Mouse (Mus musculus) CD4-positive naive resting alpha-beta T cell, adult 76 days (primary cell): ENCODE measurements around the gene Vamp9. TPM values are rescaled to one million over a fixed set of nuclear protein-coding genes. Genes with fewer than 3 reads are reported as not detected.

ENCODE experiments used
- total RNA-seq: library from RNA; stranded (reverse); gene quantifications from one replicate; pipeline ENCODE4 v1.2.4, GENCODE M21; 2023

The Vamp9 gene
- total RNA-seq, result not detected

DNA sequence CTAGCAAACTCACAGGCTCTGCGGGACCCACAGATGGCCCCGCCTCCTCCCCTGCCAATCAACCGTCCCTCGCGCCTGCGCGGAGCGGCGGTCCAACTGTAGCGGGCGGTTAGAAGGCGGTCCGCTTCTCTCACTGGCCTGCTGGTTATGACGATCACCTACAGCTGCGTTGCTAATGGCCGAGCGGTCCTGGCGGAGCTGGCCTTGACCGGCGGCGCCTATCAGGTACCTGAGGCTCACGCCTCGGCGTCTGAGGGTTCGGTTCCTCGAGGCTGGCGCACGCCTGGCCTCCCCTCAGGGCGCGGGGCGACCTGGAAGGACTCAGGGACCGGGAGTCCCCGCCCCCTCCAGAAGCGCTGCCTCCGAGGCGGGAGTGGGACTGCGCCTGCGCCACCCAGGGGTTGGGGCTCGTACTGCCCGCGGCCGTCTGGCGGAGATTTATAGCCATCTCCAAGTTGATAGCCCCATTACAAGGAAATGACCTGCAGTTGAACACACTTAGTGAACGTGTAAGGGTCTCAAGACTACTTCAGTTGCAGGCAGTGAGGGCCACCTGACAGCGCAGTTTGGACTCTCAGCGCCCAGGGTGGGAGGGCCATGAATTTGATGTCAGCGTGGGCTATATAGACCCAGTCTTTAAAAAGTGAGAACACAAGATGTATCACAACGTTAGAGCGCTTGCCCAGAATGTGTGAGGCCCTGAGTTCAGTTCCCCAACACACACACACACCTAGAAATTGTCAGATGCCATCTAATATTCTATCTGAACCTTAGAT lies at the start of gene Vamp9:
TSS of gene Vamp9 (plus strand) at position 74 of the 776 bp plus-strand sequence.

DNA sequence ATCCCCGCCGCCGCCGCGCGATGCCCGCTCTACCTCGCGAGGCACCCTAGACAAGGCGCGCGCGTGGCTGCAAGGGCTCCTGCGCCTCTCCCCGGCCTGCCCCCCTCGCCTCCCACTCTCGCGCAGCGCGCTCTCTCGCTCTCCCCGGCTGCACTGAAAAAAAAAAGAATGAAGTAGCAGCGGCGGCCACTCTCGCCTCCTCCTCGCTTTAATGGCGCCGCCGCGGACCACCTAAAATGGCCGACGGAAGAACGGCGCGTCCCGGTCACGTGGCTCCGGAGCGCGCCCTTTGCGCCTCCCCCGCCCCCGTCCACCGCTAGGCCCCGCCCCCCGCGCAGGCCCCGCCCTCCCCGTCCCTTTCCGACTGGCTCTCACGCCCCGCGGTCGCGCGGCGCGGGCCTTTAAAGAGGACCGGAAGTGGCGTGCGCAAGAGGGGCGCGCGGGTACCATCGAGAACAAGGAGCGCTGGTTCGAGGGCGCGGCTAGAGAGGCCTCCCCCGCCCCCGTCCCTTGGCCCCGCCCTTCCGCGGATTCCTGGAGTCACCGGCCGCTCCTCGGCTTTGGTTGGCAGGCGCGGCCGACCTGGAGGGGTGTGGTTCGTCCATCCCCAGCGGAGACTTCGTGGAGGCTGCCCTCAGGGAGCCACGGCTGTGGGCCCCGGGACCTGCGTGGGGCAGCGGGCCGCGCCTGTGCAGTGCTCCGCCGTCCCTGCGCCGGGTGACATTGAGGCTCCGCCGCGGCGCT lies 72.8 kb downstream of the Vamp9 start, which contains the start of the genes Hnrnpd and 4930524J08Rik:
TSS of gene Hnrnpd (minus strand) at position 240 of the 744 bp plus-strand sequence.
TSS of gene 4930524J08Rik (plus strand) at position 363 of the 744 bp plus-strand sequence.

Other genes with a start within 250 kb of the Vamp9 start
- gene Rasgef1b, start 177.2 kb upstream of the Vamp9 start, total RNA-seq, result 44.3 TPM
- 297 TPM for gene Hnrnpd, start 72.7 kb downstream of the Vamp9 start, total RNA-seq
- not detected for gene 4930524J08Rik, start 72.8 kb downstream of the Vamp9 start, total RNA-seq
- 378 TPM for gene Hnrnpdl, start 133.4 kb downstream of the Vamp9 start, total RNA-seq
- gene Enoph1, start 133.7 kb downstream of the Vamp9 start, total RNA-seq, result 22.6 TPM